Mouse (Mus musculus) embryo, embryonic 10 days (tissue): Measurements from ENCODE around the gene Qtrt1.
A peak's percentile ranks its signal among the peaks of the same experiment; 100 is the strongest.

Experiments
- DNase-seq: peaks from one replicate; pipeline ENCODE4 v3.0.0-alpha.2; 2015; ENCODE audit warnings: low spot score

Qtrt1 gene

DNA sequence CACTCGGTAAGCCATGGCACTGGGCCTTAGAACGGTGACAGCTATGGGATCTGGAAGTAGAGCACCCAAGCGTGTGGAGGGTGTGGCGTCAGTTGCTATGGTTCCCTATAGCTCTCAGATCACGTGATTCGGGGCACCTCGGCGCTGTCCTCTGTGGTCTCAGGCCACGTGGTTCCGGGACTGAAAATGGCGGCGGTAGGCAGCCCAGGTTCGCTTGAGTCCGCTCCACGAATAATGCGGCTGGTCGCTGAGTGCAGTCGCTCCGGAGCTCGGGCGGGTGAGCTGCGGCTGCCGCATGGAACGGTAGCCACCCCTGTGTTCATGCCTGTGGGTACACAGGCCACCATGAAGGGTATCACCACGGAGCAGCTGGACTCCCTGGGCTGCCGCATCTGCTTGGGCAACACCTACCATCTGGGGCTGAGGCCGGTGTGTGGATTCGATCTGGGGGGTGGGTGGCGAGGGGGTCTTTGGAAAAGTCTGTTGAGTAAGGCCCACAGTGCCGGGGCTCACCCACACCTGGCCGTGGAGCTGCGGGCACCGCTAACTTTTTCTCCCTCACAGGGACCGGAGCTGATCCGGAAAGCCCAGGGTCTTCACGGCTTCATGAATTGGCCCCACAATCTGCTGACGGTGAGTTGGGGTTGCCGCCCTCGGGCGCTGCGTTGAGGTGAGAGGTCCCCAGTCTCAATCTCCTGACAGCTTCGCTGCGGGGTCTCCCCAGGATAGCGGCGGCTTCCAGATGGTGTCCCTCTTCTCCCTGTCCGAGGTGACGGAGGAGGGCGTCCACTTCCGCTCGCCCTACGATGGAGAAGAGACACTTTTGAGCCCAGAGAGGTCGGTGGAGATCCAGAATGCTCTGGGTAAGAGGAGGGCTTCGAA is at the start of gene Qtrt1:
Qtrt1 (plus strand) TSS at position 169 of the 882 bp plus-strand sequence.
- peak; percentile 98 for DNase-seq

DNA sequence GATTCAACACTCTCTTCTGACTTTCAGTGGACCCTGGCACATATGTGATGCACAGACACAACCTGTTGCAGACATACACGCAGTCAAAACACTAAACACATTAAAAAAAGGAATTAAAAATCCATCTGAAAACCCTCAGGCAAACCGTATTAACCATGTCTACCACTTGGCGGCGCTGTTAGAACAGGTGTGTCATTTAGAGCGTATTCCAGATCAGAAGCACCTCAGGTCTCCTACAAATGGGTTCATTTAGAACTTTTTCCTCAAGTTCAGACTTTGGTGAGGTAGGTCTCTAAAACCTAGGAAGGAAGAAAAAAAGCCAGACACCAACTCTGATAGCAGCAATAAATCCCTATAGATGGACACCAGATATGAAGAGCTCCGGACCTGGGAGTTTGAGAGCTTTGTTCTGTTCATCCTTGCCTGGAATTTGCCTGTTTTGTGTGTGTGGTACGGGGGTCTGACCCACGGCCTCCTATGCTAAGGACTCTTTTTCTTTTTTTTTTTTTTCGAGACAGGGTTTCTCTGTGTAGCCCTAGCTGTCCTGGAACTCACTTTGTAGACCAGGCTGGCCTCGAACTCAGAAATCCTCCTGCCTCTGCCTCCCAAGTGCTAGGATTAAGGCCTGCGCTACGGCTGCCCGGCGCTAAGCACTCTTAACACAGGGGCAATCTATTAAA is 45.0 kb upstream of the Qtrt1 start:
- peak; percentile 57 for DNase-seq

DNA sequence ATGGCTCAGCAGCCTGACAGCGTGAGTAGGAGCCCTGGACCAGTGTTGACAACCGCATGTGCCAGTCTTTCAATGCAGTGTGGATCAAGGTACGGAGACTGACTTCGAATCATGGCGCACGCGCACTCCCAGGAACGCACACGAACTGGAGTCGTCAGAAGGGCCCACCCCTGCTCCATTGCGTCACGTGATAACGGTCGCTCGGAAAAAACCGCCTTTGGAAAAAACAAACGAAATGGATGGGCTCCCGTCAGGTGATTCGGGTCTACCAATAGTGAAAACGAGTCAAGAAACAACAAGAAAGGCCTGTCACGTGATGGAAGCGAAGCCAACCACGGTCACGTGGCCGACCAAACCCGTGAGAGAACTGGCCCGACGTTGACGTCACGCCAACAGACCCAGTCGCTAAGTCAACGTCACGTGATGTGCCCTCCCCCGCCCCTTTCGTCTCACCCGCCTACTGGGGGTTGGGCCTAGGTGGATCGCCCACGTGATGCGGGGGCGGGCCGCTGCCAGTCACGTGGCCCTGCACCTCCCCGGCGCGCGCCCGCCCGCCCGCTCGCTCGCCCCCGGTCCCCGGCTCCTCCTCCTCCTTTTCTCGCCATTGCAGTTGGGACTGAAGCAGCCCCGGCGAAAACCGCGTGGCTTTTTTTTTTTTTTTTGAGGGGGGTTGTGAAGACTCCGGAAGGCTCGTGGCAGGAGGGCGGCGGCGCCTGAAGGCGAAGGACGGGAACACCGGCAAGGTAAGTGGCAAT is 44.1 kb upstream of the Qtrt1 start, which contains the start of gene Ilf3:
Ilf3 (plus strand) TSS at position 515 of the 755 bp plus-strand sequence.
- peak; percentile 100 for DNase-seq

DNA sequence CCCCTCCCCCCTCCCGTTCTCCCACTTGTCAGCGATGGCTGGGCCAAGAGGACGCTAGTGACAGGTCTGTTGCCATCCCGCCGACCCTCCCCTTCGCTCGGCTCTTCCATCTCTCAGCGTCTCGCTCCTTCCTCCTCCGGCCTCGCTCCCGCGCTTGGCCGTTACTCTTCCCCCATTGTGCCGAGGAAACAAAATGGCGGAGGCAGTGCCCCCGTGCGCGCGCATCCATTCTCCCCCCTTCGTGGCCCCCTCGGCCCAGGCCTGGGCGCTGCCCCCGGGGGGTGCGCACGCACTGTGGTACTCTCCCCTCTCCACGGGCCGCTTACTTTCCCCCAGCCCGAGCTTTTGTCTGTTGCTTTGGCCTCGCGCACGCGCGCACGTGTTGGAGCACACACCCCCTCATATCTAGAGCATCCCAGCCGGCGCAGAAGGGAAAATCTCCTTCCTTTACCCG is 43.5 kb upstream of the Qtrt1 start:
- DNase-seq = peak; percentile 76

DNA sequence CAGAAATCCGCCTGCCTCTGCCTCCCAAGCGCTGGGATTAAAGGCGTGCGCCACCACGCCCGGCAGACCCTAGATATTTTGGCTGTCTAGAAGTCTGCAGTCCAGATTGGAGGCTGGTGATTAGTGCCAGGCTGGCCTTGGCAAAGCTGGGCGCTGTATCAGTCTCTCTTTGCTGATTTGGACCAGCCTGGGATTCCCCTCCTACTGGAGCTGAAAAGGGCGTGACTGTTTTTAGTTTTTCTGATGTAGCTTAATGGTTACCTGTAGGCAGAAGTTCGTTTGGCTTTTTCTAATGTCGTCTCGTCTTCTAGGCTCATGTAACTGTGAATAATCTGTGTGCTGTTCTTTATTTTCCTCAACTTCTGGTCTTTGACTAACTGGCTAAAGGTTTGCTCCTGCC is 42.6 kb upstream of the Qtrt1 start:
- DNase-seq = no peak

DNA sequence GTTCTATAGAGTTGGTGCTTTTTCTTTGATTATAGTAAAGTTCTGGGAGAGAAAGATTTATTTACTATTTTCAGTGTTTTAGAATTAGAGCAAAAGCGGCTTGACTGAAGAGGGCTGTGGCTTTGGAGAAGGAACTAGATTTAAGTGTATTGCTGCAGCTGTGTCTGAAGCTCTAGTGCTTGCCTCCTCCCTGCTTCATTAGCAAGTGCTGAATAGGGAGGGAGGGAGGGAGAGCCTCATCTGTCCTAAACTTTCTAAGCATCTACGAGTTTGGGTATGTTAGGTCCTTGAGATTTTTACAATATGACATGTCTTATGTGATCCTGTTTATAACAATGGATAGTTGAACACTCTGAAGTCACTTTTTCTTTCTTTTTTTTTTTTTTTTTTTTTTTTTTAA is 40.8 kb upstream of the Qtrt1 start:
- DNase-seq = no peak

DNA sequence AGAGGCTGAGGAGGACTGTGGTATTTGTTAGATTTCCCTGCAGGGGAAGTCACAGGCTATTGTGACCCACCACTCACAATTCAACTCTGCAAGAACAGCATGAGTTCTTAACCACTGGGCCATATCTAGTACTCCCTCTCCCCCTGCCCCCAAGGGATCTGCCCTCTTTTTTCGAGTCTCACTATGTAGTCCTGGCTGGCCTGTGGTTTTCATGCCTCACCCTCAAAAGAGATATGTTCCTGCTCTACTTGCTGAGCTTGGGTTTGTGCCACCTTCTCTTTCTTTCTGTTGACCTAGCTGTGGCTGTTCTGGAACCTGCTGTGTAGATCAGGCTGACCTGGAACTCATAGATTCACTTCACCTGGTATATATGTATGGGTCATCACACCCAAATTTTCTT is 39.1 kb upstream of the Qtrt1 start:
- DNase-seq = no peak

DNA sequence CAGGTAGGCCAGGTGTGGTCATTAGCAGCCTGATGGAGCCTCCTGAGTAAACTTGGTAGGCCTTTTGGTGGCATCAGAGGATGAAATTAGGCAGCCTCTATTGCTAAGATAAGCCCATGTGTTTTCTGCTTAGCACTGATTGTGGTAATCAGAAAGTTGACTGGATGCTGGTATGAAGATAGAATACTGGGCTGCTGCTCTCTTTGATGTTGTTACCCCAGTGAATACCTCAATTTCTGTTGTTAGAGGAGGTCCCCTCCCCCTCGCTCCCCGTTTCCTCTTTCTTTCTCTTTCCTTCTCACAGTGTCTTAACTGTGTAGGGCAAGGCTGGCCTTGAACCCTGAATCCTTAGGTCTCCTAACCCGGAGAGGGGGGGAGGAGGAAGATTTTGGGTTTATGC is 32.4 kb upstream of the Qtrt1 start:
- no peak for DNase-seq

DNA sequence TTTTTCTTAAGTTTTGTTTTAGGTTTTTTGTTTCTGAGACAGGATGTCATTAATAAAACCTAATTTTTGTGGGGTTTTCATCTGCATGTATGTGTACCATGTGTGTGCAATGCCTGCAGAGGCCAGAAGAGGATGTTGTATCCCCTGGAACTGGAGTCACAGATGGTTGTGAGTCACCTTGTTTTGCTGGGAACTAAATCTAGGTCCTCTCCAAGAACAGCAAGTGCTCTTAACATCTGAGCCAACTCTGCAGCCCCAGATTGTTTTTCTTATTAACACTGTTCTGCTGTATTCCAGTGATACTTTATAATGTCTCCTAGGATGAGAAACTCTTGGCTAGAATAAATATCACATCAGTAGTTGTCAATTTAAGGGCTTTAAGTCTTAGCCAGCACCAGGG is 30.8 kb upstream of the Qtrt1 start:
- no peak for DNase-seq

DNA sequence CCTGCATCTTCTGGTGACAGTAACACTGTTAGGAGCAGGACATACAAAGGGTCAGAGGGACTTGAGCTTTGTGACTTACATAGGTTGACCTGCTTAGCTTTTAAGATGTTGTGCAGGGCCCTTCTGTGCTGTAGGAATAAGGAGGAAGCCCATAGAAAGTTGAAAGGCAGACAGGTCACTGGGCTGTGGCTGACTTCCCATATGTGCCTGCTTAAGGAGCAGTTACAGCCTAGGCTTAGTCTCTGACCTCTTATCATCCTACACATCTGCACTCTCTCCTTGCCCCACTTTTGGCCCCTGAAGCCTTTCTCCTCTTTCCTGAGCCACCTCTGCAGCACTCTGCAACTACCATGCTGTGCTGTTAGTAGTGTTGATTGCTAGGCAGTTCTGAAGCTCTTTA is 27.7 kb upstream of the Qtrt1 start:
- no peak for DNase-seq

DNA sequence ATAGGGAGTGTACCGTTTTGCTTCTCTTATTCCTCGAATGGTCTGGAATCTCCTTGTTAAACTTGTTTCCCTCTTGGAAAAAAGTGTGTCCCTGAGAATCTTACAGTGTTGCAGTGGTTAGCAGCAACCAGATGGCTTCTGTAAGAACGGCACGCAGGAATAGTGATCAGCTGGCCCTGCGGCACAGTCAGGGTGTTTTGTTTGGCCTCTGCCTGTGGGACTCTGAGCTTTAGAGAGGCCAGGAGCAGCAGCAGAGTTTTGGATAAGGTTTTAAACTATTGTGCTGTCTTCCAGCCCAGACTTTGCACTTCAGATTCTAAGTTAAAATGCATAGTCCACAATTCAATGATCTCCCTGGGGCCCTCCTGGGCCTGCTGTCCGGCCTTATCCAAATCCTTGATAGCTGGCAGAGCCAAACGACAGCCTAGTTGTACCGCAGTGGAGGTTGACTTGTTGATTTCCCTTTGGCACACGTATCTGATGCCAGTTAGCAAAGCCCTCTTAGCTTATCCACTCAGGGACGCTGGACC is 18.9 kb upstream of the Qtrt1 start:
- DNase-seq = no peak

DNA sequence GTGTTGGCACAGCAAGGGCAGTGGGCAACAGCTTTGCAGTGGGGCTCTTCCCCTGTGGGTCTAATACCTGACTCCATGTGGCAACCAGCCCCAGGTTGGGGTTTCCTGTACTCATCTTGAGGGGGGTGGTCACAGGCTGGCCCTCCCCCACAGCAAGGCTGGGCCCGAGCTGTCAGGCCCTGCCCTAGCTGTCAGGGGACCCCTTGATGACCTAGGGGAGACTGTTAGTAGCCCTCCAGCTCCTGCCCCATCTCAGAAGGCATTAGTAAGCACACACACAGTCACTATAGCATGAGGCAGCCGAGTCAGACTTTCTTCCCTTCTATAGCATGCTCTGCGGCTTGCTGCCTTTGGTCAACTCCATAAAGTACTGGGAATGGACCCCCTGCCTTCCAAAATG is 15.9 kb upstream of the Qtrt1 start:
- DNase-seq = no peak

DNA sequence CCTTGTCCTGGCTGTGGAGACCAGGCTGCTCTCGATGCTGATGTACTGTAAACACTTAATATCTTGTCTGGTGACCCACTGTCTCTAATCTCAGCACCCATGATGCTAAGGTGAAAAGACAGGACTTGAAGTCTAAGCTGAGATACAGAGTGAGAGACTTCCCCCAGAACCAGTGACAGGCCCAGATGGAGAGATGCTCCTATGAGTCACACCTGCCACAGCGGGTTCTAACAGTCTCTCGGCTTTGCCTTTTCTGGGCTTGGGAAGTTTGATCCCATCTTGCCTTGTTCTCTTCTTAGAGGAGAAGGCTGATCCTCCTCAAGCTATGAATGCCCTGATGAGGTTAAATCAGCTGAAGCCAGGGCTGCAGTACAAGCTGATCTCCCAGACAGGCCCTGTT is 14.5 kb upstream of the Qtrt1 start:
- no peak for DNase-seq

DNA sequence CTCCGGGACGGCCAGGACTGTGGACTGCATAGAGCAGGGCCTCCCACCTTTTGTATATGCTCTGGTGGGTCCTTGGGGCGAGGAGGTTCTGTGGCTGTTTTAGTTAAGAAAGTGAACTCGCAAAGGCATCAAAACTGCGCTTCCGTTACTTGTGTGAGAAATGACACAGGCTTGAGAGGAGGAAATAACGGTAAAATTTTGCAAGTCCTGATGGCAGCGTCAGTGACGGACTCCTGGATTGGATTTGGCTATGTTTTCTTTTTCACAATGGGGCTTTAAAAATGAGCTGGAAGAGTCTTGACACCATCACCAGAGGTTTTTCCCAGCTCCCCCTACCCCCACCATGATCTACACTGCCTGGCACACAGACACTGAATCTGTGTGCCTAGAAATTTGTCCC is 10.6 kb upstream of the Qtrt1 start:
- no peak for DNase-seq

DNA sequence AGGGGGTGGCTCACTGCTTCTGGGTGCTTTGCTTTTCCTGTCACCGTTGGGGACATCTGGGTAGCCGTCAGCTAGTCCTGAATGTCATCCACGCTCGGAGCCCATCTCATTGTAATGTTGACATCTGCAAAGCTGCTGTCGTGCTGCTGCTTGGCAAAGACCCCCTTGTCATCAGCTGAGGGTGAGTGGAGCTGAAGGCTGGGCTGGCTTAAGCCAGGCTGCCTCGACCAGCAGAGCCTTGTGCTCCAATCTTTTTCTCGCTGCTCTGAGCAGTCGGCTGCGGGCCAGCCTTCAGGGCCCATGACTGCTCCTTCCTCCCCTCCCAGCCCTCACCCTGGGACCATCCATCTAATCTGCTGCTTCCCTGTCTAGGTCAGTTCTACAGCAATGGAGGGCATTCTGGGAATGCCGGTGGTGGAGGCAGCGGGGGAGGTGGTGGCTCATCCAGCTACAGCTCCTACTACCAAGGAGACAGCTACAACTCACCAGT is 8.8 kb upstream of the Qtrt1 start:
- no peak for DNase-seq

DNA sequence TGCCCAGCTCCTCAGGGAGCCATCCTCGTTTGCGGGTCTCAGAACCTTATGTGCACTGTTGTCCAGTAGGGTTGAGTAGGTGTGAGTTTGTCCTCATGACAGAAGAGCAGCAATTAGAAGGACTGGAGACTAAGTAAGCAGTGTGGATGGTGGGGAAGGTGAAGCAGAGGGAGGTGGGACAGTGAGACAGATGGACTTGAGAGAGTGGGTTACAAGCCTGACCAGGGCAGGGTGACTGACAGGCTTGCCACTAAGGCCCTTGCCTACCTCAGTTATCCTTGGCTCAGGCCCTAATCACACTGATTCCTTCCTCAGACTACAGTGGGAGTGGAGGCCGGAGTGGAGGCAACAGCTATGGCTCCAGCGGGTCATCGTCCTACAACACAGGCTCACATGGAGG is 7.9 kb upstream of the Qtrt1 start:
- no peak for DNase-seq

DNA sequence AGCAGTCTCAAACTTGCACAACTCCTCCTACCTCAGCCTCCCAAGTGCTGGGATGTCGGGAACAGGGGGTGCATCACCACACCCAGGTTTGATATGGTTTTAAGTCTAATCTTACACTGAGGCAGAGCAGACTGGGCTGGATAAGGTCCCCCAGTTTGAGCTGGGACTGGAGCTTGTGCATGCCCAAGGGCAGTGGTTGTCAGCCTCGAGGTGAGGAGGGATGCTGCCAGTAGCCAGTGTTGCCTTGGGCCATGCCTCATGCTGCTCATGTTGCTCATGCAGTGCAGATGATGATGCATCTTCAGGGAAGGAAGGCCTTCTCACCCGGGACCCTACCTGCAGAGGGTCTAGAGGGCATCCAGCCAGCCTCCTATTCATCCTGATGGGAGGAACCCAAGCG is 6.1 kb upstream of the Qtrt1 start:
- DNase-seq = no peak

DNA sequence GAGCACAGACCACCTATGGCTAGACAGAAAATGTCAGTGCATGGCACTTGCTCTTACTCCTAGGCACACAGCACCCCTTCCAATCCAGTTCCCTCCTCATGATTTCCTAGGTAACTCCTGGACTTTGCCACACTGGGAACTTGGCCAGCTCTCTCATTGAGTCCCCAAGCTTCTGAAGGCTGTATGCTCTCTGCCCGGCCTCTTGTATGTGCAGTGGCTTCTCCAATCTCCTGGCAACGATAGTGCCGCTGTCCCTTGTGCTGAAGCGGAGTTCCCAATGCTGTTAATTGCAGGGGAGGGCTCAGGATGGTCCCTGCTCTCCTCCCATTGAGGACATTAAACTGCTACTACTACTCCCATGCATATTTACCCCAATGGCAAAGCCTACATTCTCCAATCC is 3.7 kb upstream of the Qtrt1 start:
- peak; percentile 58 for DNase-seq

DNA sequence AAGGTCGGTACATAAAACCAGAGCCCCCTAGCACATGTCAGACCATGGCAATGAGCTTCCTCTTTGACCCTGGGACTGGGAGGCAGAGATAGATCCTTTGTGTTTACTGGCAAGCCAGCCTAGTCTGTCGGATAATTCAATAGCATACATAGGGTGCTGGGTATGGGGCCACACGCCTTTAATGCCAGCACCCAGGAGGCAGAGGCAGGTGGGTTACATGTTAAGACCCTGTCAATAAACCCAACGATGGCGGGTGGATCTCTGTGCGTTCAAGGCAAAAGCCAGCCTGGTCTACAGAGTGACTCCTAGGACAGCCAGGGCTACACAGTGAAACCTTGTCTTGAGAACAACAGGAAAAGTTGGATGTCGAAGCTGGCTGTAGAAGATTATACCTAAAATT is 3.0 kb upstream of the Qtrt1 start:
- DNase-seq = no peak

DNA sequence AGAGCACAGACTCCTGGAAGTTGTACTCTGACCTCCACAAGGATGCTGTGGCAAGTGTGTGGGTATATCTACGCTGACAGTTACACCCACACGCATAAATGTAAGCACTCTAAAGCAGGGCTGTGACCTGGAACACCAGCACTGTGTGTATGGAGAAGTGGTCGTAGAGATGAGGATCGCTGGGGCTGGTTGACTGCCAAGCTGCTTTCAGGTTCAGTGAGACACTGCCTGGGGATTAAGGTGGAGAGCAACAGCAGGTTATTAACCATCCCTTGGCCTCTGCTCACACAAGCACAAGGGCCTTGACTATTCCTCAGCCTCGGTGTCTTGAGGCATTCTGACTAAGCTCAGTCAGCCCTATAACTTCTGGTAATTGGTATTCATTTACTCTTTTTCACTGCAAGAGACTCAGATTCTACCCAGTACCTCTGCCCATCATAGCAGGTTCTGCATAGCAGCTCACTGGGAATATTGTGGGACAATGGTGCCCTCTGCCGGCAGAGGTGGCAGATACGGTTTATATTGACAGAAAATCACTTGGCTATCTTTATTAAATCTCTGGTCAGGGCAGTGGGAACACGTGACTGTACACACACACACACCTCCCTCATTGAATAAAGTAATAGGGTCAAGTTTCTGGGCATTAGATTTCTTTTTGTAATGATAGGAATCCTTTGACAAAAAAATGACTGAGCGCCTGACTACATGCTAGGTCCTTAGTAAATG is 1.9 kb upstream of the Qtrt1 start:
- peak; percentile 87 for DNase-seq

DNA sequence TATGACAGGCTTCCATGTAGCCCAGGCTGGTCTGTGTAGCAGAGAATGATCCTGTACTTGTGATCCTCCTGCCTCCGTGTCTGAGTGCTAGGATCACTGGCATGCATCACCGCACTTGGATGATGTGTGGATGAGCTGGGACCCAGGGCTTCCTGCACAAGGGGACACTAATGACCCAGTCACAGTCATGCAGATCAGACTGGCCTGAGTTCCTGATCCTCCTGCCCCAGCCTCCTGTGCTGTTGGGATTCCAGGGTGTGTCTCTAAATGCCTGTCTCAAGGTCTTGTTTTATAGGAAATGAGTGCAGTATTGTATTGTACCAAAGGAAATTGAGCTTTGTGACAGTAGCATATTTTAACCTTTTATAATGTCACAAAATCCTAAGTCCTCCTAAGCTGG is 6.2 kb downstream of the Qtrt1 start:
- no peak for DNase-seq

DNA sequence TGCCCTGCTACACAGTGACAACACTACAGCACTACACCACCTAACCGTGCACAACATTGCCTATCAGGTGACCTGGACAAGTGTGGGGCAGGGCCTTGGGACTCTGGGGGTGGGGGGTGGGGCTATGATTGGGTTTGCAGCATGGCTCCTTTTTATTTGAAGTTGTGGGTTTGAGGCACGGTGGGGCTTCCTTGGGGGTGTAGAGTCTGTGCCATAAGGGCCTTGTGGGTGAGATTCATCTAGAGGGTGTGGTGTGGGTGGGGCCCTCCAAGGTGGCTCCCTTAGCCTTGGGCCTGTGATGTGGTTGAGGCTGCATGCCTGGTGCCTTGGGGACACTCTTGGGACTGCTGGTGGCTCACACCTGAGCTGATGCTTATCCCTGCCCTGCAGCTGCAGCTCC is 8.0 kb downstream of the Qtrt1 start:
- DNase-seq = no peak
